9 mouse cellular contexts compared by ENCODE assay signal in the genomic region with DNA sequence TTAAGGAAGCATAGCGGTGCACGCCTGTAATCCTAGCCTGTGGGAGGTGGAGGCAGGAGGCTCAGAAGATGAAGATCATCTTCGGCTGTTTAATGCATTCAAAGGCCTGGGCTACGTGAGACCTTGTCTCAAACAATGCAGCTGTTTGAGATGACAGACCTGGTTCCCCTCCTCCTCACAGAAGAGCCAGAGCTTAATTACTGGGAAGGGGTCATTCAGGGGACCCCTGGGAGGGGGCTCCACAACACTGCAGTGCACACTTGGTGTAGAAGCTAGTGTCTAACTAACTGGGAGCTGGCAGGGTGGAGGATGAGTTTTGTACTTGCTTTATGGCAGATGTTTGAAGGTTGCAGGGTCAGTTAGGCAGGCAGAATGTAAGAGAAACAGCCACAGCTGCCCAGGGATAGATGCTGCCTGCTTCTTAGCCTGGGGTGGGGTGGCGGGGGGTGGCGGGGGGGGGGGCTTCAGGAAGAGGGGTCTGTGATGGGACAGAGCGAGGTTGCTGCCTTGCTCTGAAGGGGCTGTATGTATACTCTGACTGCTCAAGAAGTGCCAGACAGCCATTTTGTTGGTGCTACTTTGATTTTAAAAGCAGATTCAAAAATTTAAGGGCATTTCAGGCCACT. TPM values are rescaled to one million over a fixed set of nuclear protein-coding genes. Genes with fewer than 3 reads are reported as not detected.
DNase-seq lines count a peak whose midpoint lies in the region; ATAC-seq lines count a peak whose summit lies in the region.
"Had no signal": no experiment of that assay in that cellular context is flagged by ENCODE, and none has a peak within 500 bp of the region (broad histone marks: within the 10 kb centered on the region; RNA-seq: fewer than 3 reads in every experiment).

No protein-coding gene starts in this region.

- peak overlapping the region; percentile 47 for H3K27ac ChIP-seq in heart, embryonic 10.5 days
- peak overlapping the region; percentile 89 for H3K27ac ChIP-seq in embryonic facial prominence, embryonic 10.5 days (replicated peaks)
- H3K27ac ChIP-seq in hindbrain, embryonic 14.5 days, result peak overlapping the region; percentile 68

- peaks cover 51% of the 10 kb centered on the region for H3K36me3 ChIP-seq in heart, embryonic 10.5 days
- H3K36me3 ChIP-seq in embryonic facial prominence, embryonic 10.5 days (replicated peaks), result peaks cover 48% of the 10 kb centered on the region
- H3K36me3 ChIP-seq in hindbrain, embryonic 14.5 days (replicated peaks; ENCODE audit: control insufficient read depth, insufficient read depth), result peaks cover 7% of the 10 kb centered on the region; the same call in 1 of the 2 replicates

- 0 out of 2 replicates have a peak, but pooled peaks cover 3% of the 10 kb centered on the region for H3K9me3 ChIP-seq in heart, embryonic 10.5 days
- peaks cover 11% of the 10 kb centered on the region; the same call in 1 of the 2 replicates for H3K9me3 ChIP-seq in embryonic facial prominence, embryonic 10.5 days
- peaks cover 5% of the 10 kb centered on the region; the same call in 1 of the 2 replicates for H3K9me3 ChIP-seq in hindbrain, embryonic 14.5 days (ENCODE audit: control insufficient read depth, low read length)

- no peak overlapping the region for H3K4me2 ChIP-seq in hindbrain, embryonic 14.5 days (replicated peaks)

- 77% methylated on average over 7 of the region's 7 CpGs for WGBS in heart, embryonic 10.5 days
- 26% methylated on average over 7 of the region's 7 CpGs for WGBS in embryonic facial prominence, embryonic 10.5 days
- 26% methylated on average over 7 of the region's 7 CpGs for WGBS in hindbrain, embryonic 14.5 days

- ATAC-seq in hindbrain, embryonic 14.5 days (ENCODE audit: low FRiP score), result peak; percentile 25; the same call in 1 of the 2 replicates

- H3K27me3 ChIP-seq in heart, embryonic 10.5 days (ENCODE audit: insufficient read depth, poor library complexity, severe bottlenecking), result no peaks in the 10 kb centered on the region
- no peaks in the 10 kb centered on the region for H3K27me3 ChIP-seq in embryonic facial prominence, embryonic 10.5 days (replicated peaks; ENCODE audit: low read depth, poor library complexity, severe bottlenecking)
- no peaks in the 10 kb centered on the region for H3K27me3 ChIP-seq in hindbrain, embryonic 14.5 days (ENCODE audit: control insufficient read depth, insufficient read depth, low read length)

- H3K4me1 ChIP-seq in heart, embryonic 10.5 days, result 0 out of 2 replicates have a peak, but pooled peaks cover 13% of the 10 kb centered on the region
- peaks cover 30% of the 10 kb centered on the region for H3K4me1 ChIP-seq in embryonic facial prominence, embryonic 10.5 days
- H3K4me1 ChIP-seq in hindbrain, embryonic 14.5 days (replicated peaks; ENCODE audit: control insufficient read depth, insufficient read depth, low read length), result peaks cover 30% of the 10 kb centered on the region

- DNase-seq in heart, embryonic 10.5 days (ENCODE audit: low spot score), result no peak
- no peak for DNase-seq in heart, postnatal 4 days
- peak; percentile 39 for DNase-seq in embryonic facial prominence, embryonic 10.5 days (ENCODE audit: low spot score)
- DNase-seq in hindbrain, embryonic 14.5 days (ENCODE audit: low spot score), result no peak
- peak; percentile 51 for DNase-seq in neural tube, embryonic 10.5 days (ENCODE audit: extremely low spot score, low spot score)
- no peak for DNase-seq in spleen, postnatal 10 days (ENCODE audit: low spot score in 2 of 2)
- no peak for DNase-seq in kidney, adult 9 months
- DNase-seq in urinary bladder, postnatal 25 days (ENCODE audit: low spot score), result no peak
- DNase-seq: right cerebral cortex, postnatal 25 days had no signal

- H3K4me3 ChIP-seq in heart, embryonic 10.5 days, result no peak overlapping the region
- peak overlapping the region; percentile 18 for H3K4me3 ChIP-seq in embryonic facial prominence, embryonic 10.5 days
- H3K4me3 ChIP-seq in hindbrain, embryonic 14.5 days (replicated peaks; ENCODE audit: low read length), result no peak overlapping the region

- no peak overlapping the region for H3K9ac ChIP-seq in hindbrain, embryonic 14.5 days

RNA-seq across cellular contexts. Expression of a gene that starts 26.6 kb away (rescaled TPM):
- polyA plus RNA-seq in heart, embryonic 10.5 days (2016; fragmentation: Nextera tagmentation; extraction: Ambion mirVana), result 60.8 and 64.5 TPM in 2 replicates
- total RNA-seq in heart, postnatal 4 days (2021), result 10 to 100 TPM; 24.4 to 26.9 TPM
- 77.1 and 79.7 TPM in 2 replicates for polyA plus RNA-seq in embryonic facial prominence, embryonic 10.5 days (2016; fragmentation: Nextera tagmentation; extraction: Ambion mirVana)
- polyA plus RNA-seq in hindbrain, embryonic 14.5 days (2014; fragmentation: Nextera tagmentation; extraction: Ambion mirVana), result 63.8 and 68.2 TPM in 2 replicates

Comparison
In these comparisons a context has a peak if more than half of its experiments do, and no peak if none do; other contexts are left out.
1. DNase-seq: peak in embryonic facial prominence, embryonic 10.5 days (single experiment) and neural tube, embryonic 10.5 days (single experiment); none in heart, embryonic 10.5 days (single experiment), heart, postnatal 4 days (single experiment), hindbrain, embryonic 14.5 days (single experiment), spleen, postnatal 10 days (0 of 2), kidney, adult 9 months (single experiment) and urinary bladder, postnatal 25 days (single experiment).
2. Peak in every context shown above with its lines, with median percentiles within 50 percentile points of each other: H3K27ac ChIP-seq.